Mouse (Mus musculus) MEL (cell line): ENCODE data around the gene Glrx2. TPM values are rescaled to one million over a fixed set of nuclear protein-coding genes. Genes with fewer than 3 reads are reported as not detected.
A peak's percentile ranks its signal among the peaks of the same experiment; 100 is the strongest.

ENCODE experiments used
- DNase-seq: peaks from one replicate; pipeline ENCODE4 v3.0.0; 2011; ENCODE audit warnings: low read depth, low spot score
- H3K27ac ChIP-seq: 2 replicates; pipeline ENCODE4 v1.5.1; 2012; ENCODE audit warnings: low read depth, mild to moderate bottlenecking, control low read depth, low read length, moderate library complexity; ENCODE audit not compliant: control insufficient read depth
- H3K27me3 ChIP-seq, 2 experiments: fragments of 150-350 bp in 1 of 2; sonication (generic) in 1 of 2; 2 replicates each; pipeline ENCODE4 v1.6.1; 2012; ENCODE audit warnings: low read length in 2 of 2, mild to moderate bottlenecking in 2 of 2, improper control_type of control experiment in 1 of 2, moderate library complexity in 1 of 2; ENCODE audit not compliant: insufficient read depth in 2 of 2, control insufficient read depth in 1 of 2
- H3K36me3 ChIP-seq, 2 experiments: 2 replicates each; pipeline ENCODE4 v1.6.1; 2012 to 2014; ENCODE audit warnings: low read length in 2 of 2, improper control_type of control experiment in 1 of 2, inconsistent platforms in 1 of 2, mild to moderate bottlenecking in 1 of 2; ENCODE audit not compliant: insufficient read depth in 2 of 2, control insufficient read depth in 1 of 2
- H3K4me1 ChIP-seq, 2 experiments: fragments of 150-350 bp in 1 of 2; sonication (generic) in 1 of 2; 2 replicates each; pipeline ENCODE4 v1.6.1; 2012; ENCODE audit warnings: low read length in 2 of 2, improper control_type of control experiment in 1 of 2, mild to moderate bottlenecking in 1 of 2; ENCODE audit not compliant: insufficient read depth in 2 of 2, control insufficient read depth in 1 of 2
- H3K4me3 ChIP-seq, 2 experiments: fragments of 150-350 bp in 1 of 2; sonication (generic) in 1 of 2; 2 replicates each; pipeline ENCODE4 v1.5.1; 2012; ENCODE audit warnings: low read depth in 2 of 2, low read length in 2 of 2, mild to moderate bottlenecking in 2 of 2, moderate library complexity in 2 of 2, control low read depth in 1 of 2, improper control_type of control experiment in 1 of 2; ENCODE audit not compliant: control insufficient read depth in 1 of 2, insufficient read depth in 1 of 2
- H3K79me2 ChIP-seq: 2 replicates; pipeline ENCODE4 v1.6.1; 2012; ENCODE audit warnings: mild to moderate bottlenecking, low read length, moderate library complexity; ENCODE audit not compliant: control insufficient read depth, poor library complexity, insufficient read depth
- H3K9ac ChIP-seq: 2 replicates; pipeline ENCODE4 v1.6.1; 2012; ENCODE audit warnings: low read depth, mild to moderate bottlenecking, control low read depth, low read length, moderate library complexity; ENCODE audit not compliant: control insufficient read depth, poor library complexity, severe bottlenecking
- H3K9me3 ChIP-seq: fragments of 150-350 bp; sonication (generic); replicated peaks from 2 replicates; pipeline ENCODE4 v1.6.1; 2012; ENCODE audit warnings: mild to moderate bottlenecking, low read length, improper control_type of control experiment, moderate library complexity; ENCODE audit not compliant: insufficient read depth
- CTCF ChIP-seq, 3 experiments: IDR thresholded peaks in 2 of 3; conservative IDR thresholded peaks in 1 of 3; 2 replicates each; pipeline ENCODE4 v1.5.1; 2011 to 2012; ENCODE audit warnings: low read length in 3 of 3, low read depth in 2 of 3, mild to moderate bottlenecking in 2 of 3, improper control_type of control experiment in 1 of 3, inconsistent platforms in 1 of 3, mixed read lengths in 1 of 3, moderate library complexity in 1 of 3; ENCODE audit not compliant: control insufficient read depth in 1 of 3, insufficient read depth in 1 of 3, poor library complexity in 1 of 3, severe bottlenecking in 1 of 3
- EP300 ChIP-seq, 2 experiments: IDR thresholded peaks; 2 replicates each; pipeline ENCODE4 v1.6.1; 2011; ENCODE audit warnings: improper control_type of control experiment in 2 of 2, low read length in 2 of 2, low read depth in 1 of 2, mild to moderate bottlenecking in 1 of 2
- ETS1 ChIP-seq: IDR thresholded peaks from 2 replicates; pipeline ENCODE4 v1.6.1; 2012; ENCODE audit warnings: low read depth, mild to moderate bottlenecking, inconsistent platforms, low read length, improper control_type of control experiment, moderate library complexity
- HCFC1 ChIP-seq: IDR thresholded peaks from 2 replicates; pipeline ENCODE4 v1.6.1; 2012; ENCODE audit warnings: low read depth, mild to moderate bottlenecking, inconsistent platforms, low read length, improper control_type of control experiment, moderate library complexity
- JUND ChIP-seq: IDR thresholded peaks from 2 replicates; pipeline ENCODE4 v1.6.1; 2011; ENCODE audit warnings: low read depth, mild to moderate bottlenecking, improper control_type of control experiment, low read length
- KAT2A ChIP-seq: conservative IDR thresholded peaks from 2 replicates; pipeline ENCODE4 v1.6.1; 2012; ENCODE audit warnings: low read depth, low read length, improper control_type of control experiment, inconsistent platforms
- MYB ChIP-seq: IDR thresholded peaks from 2 replicates; pipeline ENCODE4 v1.6.1; 2011; ENCODE audit warnings: mild to moderate bottlenecking, low read depth, low read length, improper control_type of control experiment
- NELFE ChIP-seq: IDR thresholded peaks from 2 replicates; pipeline ENCODE4 v1.6.1; 2011; ENCODE audit warnings: low read depth, low read length, improper control_type of control experiment
- POLR2AphosphoS5 ChIP-seq: IDR thresholded peaks from 2 replicates; pipeline ENCODE4 v1.6.1; 2012; ENCODE audit warnings: low read depth, borderline replicate concordance, mild to moderate bottlenecking, inconsistent platforms, low read length, moderate library complexity, mixed read lengths
- RAD21 ChIP-seq: IDR thresholded peaks from 2 replicates; pipeline ENCODE4 v1.6.1; 2011; ENCODE audit warnings: mild to moderate bottlenecking, low read depth, low read length, improper control_type of control experiment
- SMC3 ChIP-seq: IDR thresholded peaks from 2 replicates; pipeline ENCODE4 v1.6.1; 2011; ENCODE audit warnings: low read depth, low read length, improper control_type of control experiment
- TBP ChIP-seq: IDR thresholded peaks from 2 replicates; pipeline ENCODE4 v1.8.0; 2011; ENCODE audit warnings: low read depth, low read length, improper control_type of control experiment
- TCF12 ChIP-seq: IDR thresholded peaks from 2 replicates; pipeline ENCODE4 v1.6.1; 2014; ENCODE audit warnings: low read depth, mild to moderate bottlenecking, inconsistent platforms, low read length, improper control_type of control experiment, moderate library complexity
- UBTF ChIP-seq: IDR thresholded peaks from 2 replicates; pipeline ENCODE4 v1.6.1; 2012; ENCODE audit warnings: low read depth, mild to moderate bottlenecking, inconsistent platforms, low read length, improper control_type of control experiment, moderate library complexity, borderline replicate concordance; ENCODE audit not compliant: insufficient read depth
- ZC3H11A ChIP-seq: IDR thresholded peaks from 2 replicates; pipeline ENCODE4 v1.6.1; 2012; ENCODE audit warnings: low read depth, mild to moderate bottlenecking, inconsistent platforms, low read length, improper control_type of control experiment
- ZKSCAN1 ChIP-seq: IDR thresholded peaks from 2 replicates; pipeline ENCODE4 v1.6.1; 2012; ENCODE audit warnings: low read depth, mild to moderate bottlenecking, inconsistent platforms, low read length, improper control_type of control experiment, moderate library complexity
- polyA plus RNA-seq, 2 experiments: library from polyadenylated mRNA; stranded (reverse) in 1 of 2; unstranded in 1 of 2; fragments of >175 nt in 1 of 2; fragments of >200 nt in 1 of 2; gene quantifications; 2 replicates each; pipeline versions ENCODE4 v1.2.1 to v1.2.4; 2012; ENCODE audit warnings: low replicate concordance in 2 of 2, low read depth in 1 of 2; ENCODE audit not compliant: insufficient read length in 2 of 2, insufficient read depth in 1 of 2, missing spikeins in 1 of 2
- total RNA-seq: library from RNA; depleted of rRNA; stranded (reverse); fragments of 300-350 nt; gene quantifications from 2 replicates; pipeline ENCODE4 v1.2.3, GENCODE M21; 2012

The Glrx2 gene
- total and polyA plus RNA-seq, 3 experiments = 25.3 to 61.6 TPM; not detected in 1

DNA sequence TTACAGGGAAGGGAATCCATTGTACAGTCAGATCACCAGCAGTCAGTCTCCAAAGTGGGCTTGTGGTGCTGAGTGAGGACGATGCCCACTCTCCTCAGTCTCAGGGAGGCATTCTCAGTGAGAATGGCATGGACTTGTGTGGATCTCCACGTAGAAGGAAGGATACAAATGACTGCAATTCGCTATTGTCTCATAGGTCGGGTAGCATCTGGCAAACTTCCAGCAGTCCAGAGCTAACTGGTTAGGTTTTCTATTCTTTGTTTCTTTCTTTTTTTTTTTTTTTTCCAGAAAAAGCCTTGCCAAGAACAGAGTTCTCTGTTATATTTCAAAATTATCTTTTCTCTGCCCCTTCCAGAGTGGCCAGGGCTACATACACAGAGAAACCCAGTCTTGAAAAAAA lies 9.1 kb upstream of the Glrx2 start:
- Histone ChIP-seq H3K27me3 (no peaks in the 10 kb centered on the region), H3K9me3 (no peaks in the 10 kb centered on the region), H3K79me2 (peaks cover 8% of the 10 kb centered on the region), H3K4me1 (0 out of 4 replicates have a peak, but pooled peaks cover 0 to 6% of the 10 kb centered on the region in 2 experiments), H3K36me3 (no peaks in the 10 kb centered on the region; a peak in 1 of 4 replicates), H3K4me3 (no peak overlapping the region), H3K27ac (no peak overlapping the region), H3K9ac (no peak overlapping the region)
- TF ChIP-seq KAT2A (no peak), SMC3 (no peak), RAD21 (no peak), JUND (no peak)
- peak; percentile 18 for DNase-seq

DNA sequence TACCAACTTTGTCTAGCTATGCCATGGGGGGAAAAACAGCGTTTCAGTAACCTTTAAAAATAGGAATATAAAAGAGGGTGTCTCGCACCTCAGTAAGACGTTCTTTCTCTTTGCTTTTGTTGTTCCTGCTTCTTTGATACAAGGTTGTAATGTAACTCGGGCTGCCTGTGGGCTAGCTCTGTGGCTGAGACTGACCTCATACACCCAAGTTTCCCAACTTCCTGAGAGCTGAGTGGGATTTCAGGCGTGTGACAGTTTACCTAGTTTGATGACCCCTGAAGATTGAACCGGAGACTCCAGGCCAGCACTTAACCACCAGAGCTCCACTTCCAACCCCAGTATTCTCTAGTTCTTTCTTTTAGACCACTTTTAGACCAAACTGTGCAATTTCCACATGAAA lies 7.8 kb upstream of the Glrx2 start:
- DNase-seq = no peak
- Histone ChIP-seq H3K79me2 (no peaks in the 10 kb centered on the region), H3K27me3 (no peaks in the 10 kb centered on the region), H3K4me1 (0 out of 4 replicates have a peak, but pooled peaks cover 0 to 6% of the 10 kb centered on the region in 2 experiments), H3K36me3 (no peaks in the 10 kb centered on the region; a peak in 1 of 4 replicates), H3K4me3 (no peak overlapping the region), H3K9ac (no peak overlapping the region), H3K27ac (no peak overlapping the region), H3K9me3 (no peaks in the 10 kb centered on the region)
- TF ChIP-seq POLR2AphosphoS5 (no peak), HCFC1 (no peak)

DNA sequence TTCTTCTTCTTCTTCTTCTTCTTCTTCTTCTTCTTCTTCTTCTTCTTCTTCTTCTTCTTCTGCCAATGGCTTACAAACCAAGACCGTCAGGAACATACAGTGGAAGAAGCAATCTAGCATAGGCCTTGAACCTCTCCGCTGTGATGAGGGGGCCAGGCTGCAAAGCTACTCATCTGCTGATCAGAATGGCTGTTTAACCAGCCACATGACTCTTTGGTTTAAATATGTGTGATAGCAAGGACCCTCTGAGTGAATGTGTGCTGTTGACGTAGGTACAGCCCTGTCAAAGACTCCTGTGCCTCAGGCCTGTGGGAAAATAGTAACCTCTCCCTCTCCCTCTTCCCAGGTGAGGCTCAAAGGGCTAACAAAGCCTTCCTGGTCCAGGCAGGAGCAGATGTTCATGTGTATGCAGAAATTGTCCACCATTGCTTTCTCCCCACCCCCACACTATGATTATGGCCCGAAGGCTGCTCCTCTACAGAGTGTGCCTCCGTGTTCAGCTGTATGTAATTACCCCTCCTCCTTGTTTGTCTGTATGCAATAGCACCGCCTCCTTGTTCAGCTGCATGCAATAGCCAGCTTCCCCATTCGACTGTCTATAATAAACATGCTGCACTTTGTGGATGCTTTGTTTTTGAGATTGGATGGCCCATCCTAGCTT lies 6.0 kb upstream of the Glrx2 start:
- H3K36me3 ChIP-seq = no peaks in the 10 kb centered on the region; a peak in 1 of 4 replicates
- TF ChIP-seq MYB = no peak
- no peak for TF ChIP-seq UBTF
- no peak for TF ChIP-seq TCF12
- TF ChIP-seq JUND = no peak
- no peak for TF ChIP-seq TBP
- no peak for TF ChIP-seq NELFE
- no peak for TF ChIP-seq ETS1
- no peak for TF ChIP-seq POLR2AphosphoS5
- no peak for TF ChIP-seq SMC3
- no peak for TF ChIP-seq ZKSCAN1
- TF ChIP-seq EP300 (IDR thresholded peaks at IDR 0.05; ENCODE audit: low read depth in 1 of 2, low read length in 2 of 2) = no peak
- no peak for TF ChIP-seq CTCF (IDR thresholded peaks at IDR 0.05 in 2 of 3, conservative IDR thresholded peaks at IDR 0.05 in 1 of 3; ENCODE audit: control insufficient read depth in 1 of 3, insufficient read depth in 1 of 3, low read depth in 2 of 3, low read length in 3 of 3, poor library complexity in 1 of 3, severe bottlenecking in 1 of 3)
- TF ChIP-seq ZC3H11A = no peak
- H3K27me3 ChIP-seq = no peaks in the 10 kb centered on the region
- no peaks in the 10 kb centered on the region for H3K9me3 ChIP-seq
- H3K4me3 ChIP-seq = no peak overlapping the region
- H3K4me1 ChIP-seq = 0 out of 4 replicates have a peak, but pooled peaks cover 0 to 6% of the 10 kb centered on the region in 2 experiments
- peak; percentile 49 for DNase-seq
- H3K27ac ChIP-seq = no peak overlapping the region
- H3K79me2 ChIP-seq = no peaks in the 10 kb centered on the region
- H3K9ac ChIP-seq = no peak overlapping the region
